Mouse (Mus musculus): Measurements from ENCODE around the gene Ror1.

GRCm38 (mm10) chr4:100122436-100122835, 26.8 kb downstream of the Ror1 start:
- no peak for TF ChIP-seq CTCF (IDR thresholded peaks at IDR 0.05; ENCODE audit: borderline replicate concordance, extremely low read depth, insufficient read depth, insufficient read length)
- TF ChIP-seq POLR2A (IDR thresholded peaks at IDR 0.05; ENCODE audit: borderline replicate concordance, extremely low read depth, insufficient read depth, insufficient read length, poor library complexity, severe bottlenecking): no peak

Measured in brain, embryonic 14.5 days (tissue).